Mouse (Mus musculus) hindbrain, embryonic 10.5 days (tissue): ENCODE data around the gene Gm156. TPM values are rescaled to one million over a fixed set of nuclear protein-coding genes. Genes with fewer than 3 reads are reported as not detected.
"Not testable (repeated sequence)": the region's sequence is repeated elsewhere in the genome, so short reads cannot be mapped to it uniquely, and the experiment has no call there.

Source experiments
- DNase-seq: peaks from one replicate; pipeline ENCODE4 v3.0.0-alpha.2; 2017; ENCODE audit warnings: low spot score
- H3K27ac ChIP-seq: fragments of 300-500 bp; sonication (generic); 2 replicates; pipeline ENCODE4 v1.5.1; 2016; ENCODE audit warnings: mild to moderate bottlenecking, moderate library complexity
- H3K27me3 ChIP-seq: fragments of 300-500 bp; sonication (generic); 2 replicates; pipeline ENCODE4 v1.6.1; 2016; ENCODE audit warnings: mild to moderate bottlenecking; ENCODE audit not compliant: poor library complexity, insufficient read depth, severe bottlenecking
- H3K36me3 ChIP-seq: fragments of 300-500 bp; sonication (generic); 2 replicates; pipeline ENCODE4 v1.6.1; 2016; ENCODE audit warnings: mild to moderate bottlenecking, moderate library complexity
- H3K4me1 ChIP-seq: fragments of 300-500 bp; sonication (generic); replicated peaks from 2 replicates; pipeline ENCODE4 v1.6.1; 2016; ENCODE audit warnings: mild to moderate bottlenecking
- H3K4me3 ChIP-seq: fragments of 300-500 bp; sonication (generic); 2 replicates; pipeline ENCODE4 v1.5.1; 2016; ENCODE audit warnings: mild to moderate bottlenecking, moderate library complexity
- H3K9me3 ChIP-seq: fragments of 300-500 bp; sonication (generic); 2 replicates; pipeline ENCODE4 v1.6.1; 2016; ENCODE audit warnings: mild to moderate bottlenecking, moderate library complexity
- WGBS: fragments of 180-500 bp; shearing (Covaris S2); methylation state at CpG from one replicate; pipeline ENCODE4 v1.1.7; 2016; 5-methylcytosine and 5-hydroxymethylcytosine counted together
- polyA plus RNA-seq: library from polyadenylated mRNA; unstranded; fragments of >200 nt; fragmentation: Nextera tagmentation; extraction: Ambion mirVana; gene quantifications from 2 replicates; pipeline ENCODE4 v1.2.1, GENCODE M21; 2016

Gene Gm156
- polyA plus RNA-seq, result not detected in 2 replicates

DNA sequence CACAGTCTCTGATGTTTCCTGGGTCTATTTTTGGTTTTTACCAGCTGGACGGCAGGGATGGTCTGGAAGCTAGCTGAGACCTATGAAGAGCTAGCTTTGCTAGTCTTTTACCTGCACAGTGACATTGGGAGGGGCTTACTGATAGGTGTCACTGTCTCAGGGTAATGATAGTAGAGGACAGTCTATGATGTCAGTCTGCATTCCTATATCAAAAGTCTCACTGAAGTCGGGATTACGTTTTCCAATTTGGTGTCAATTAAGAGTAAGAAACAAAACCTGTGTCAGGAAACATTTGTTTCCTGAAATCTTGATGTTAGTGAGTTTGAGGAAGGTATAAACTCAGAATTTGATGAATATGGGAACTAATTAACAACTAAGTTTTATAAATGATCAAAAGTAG, at the start of gene Gm156:
Gene Gm156 (minus strand): TSS at position 101 of the 400 bp plus-strand sequence.
- not testable (repeated sequence) for DNase-seq, H3K9me3 ChIP-seq, H3K36me3 ChIP-seq, H3K4me3 ChIP-seq, H3K27ac ChIP-seq, H3K27me3 ChIP-seq, H3K4me1 ChIP-seq
- 94% methylated on average over 3 of the region's 3 CpGs for WGBS

DNA sequence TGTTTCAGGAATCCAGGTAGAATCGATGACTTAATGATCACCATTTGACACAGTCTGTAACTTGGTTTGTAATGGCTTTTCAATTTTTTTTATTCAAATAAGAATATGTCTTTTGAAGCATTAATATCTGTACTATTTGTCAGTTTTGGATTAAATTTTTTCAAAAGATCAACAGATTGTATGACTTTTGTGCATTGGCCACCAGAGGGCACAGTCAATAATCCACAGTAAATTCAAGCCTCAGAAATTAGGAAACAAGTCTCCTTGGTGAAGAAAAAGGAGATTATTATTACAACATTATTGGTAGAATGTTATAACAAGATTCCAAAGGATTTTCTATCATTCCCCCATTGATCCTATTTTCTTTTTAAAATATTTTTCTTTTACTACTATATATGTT, 41.5 kb upstream of the Gm156 start:
- H3K9me3 ChIP-seq, result peaks cover 29% of the 10 kb centered on the region
- 81% methylated on average over 1 of the region's 1 CpGs for WGBS
- DNase-seq, result no peak
- no peaks in the 10 kb centered on the region for H3K27me3 ChIP-seq
- H3K4me3 ChIP-seq, result no peak overlapping the region
- no peaks in the 10 kb centered on the region for H3K4me1 ChIP-seq
- no peak overlapping the region for H3K27ac ChIP-seq
- no peaks in the 10 kb centered on the region for H3K36me3 ChIP-seq

DNA sequence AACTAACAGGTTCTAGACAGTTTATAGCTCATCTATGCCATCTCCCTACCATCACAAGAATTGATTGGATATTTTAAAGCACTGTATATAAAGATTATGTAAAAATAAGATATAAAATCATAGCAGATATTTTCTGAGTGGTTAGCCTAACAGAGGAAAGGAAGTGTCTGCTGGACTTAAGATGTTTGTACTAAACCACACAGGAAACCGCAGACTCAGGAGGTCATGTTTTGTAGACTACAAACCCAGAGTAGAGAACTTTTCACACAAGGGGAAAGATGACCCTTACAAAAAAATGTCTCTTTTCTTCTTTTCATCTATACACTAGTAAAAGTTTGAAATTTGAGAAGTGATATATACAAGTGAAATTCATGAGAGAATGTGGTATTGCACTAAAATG, 39.9 kb upstream of the Gm156 start:
- WGBS, result 82% methylated on average over 1 of the region's 1 CpGs
- no peak overlapping the region for H3K4me3 ChIP-seq

DNA sequence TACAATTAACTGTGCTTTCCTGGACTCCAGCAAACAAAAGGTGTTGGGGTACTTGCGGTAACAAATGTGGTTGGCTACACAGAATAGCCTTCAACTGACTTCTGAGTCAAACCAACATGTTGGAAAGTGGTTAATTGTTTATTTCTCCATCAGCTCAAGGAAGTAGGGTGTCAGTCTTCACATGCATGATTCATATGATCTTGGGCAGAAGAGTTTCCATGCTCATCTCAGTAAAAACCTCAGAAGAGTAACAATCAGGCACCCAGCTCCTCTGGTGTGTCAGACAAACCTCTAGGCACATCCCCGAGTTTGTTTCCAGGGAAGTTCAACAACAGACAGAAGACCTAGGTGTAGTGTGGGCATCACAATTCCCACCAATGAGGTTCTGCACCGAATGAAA, 33.7 kb upstream of the Gm156 start:
- no peaks in the 10 kb centered on the region for H3K4me1 ChIP-seq
- H3K27me3 ChIP-seq, result no peaks in the 10 kb centered on the region
- H3K36me3 ChIP-seq, result no peaks in the 10 kb centered on the region
- H3K9me3 ChIP-seq, result peaks cover 29% of the 10 kb centered on the region
- H3K27ac ChIP-seq, result no peak overlapping the region
- WGBS, result 64% methylated on average over 3 of the region's 3 CpGs
- DNase-seq, result no peak
- H3K4me3 ChIP-seq, result no peak overlapping the region

More for the DNA sequence above, 39.9 kb upstream of the Gm156 start:
- no peaks in the 10 kb centered on the region for H3K36me3 ChIP-seq
- H3K4me1 ChIP-seq, result no peaks in the 10 kb centered on the region
- DNase-seq, result no peak
- H3K27me3 ChIP-seq, result no peaks in the 10 kb centered on the region
- no peak overlapping the region for H3K27ac ChIP-seq
- peaks cover 35% of the 10 kb centered on the region for H3K9me3 ChIP-seq

DNA sequence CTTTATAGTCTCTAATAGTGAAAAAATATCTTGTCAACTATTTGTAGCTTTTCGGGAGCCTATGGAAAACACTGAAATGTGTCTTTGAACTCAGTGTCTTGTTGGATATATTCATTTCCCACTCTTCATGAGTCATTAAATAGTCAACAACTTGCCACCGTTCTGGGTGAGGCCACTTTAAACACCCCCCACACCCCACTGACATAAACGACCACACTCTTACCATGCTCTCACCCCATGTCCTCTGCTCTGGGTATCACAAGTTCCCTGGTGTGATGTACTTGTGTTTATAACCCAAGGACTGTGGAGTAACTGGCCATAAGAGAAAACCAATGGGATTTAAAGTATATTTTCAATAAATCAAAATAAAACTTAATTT, 36.4 kb downstream of the Gm156 start:
- H3K36me3 ChIP-seq, result no peaks in the 10 kb centered on the region
- no peaks in the 10 kb centered on the region for H3K4me1 ChIP-seq
- no peak overlapping the region for H3K27ac ChIP-seq
- WGBS, result 85% methylated on average over 3 of the region's 3 CpGs
- peaks cover 12% of the 10 kb centered on the region; the same call in 1 of the 2 replicates for H3K9me3 ChIP-seq
- DNase-seq, result no peak
- no peak overlapping the region for H3K4me3 ChIP-seq
- no peaks in the 10 kb centered on the region for H3K27me3 ChIP-seq

DNA sequence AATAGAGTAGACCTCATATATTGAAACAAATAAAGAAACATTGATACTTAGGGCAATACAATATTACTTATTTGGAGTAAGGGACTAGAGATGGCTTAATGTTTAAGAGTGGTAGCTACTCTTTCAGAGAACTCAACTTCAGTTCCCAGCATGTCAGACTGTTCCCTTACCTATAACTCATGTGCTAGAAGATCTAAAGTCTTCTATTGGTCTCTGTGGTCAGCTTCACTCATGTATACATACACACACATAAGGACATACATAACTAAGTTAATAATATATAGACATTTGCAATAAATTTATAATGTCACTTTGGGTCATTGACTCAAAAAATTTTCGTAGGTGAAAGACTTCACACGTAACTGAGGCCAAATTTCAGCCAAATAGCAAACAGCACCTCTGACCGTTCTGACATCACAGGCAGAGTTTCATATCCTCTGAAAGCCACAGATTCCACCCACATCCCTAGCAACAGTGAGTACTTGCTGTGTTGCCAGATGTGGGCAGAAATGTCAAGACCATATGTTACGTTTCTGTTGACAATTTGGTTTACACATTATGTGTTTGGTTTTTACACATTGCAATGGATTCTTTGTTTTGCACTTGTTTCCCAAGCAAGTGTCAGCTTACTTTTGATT, 36.9 kb downstream of the Gm156 start:
- Histone ChIP-seq H3K27me3 (no peaks in the 10 kb centered on the region), H3K36me3 (no peaks in the 10 kb centered on the region), H3K4me3 (no peak overlapping the region), H3K4me1 (no peaks in the 10 kb centered on the region), H3K27ac (no peak overlapping the region), H3K9me3 (peaks cover 12% of the 10 kb centered on the region; the same call in 1 of the 2 replicates)
- no peak for DNase-seq
- WGBS, result 81% methylated on average over 4 of the region's 4 CpGs

DNA sequence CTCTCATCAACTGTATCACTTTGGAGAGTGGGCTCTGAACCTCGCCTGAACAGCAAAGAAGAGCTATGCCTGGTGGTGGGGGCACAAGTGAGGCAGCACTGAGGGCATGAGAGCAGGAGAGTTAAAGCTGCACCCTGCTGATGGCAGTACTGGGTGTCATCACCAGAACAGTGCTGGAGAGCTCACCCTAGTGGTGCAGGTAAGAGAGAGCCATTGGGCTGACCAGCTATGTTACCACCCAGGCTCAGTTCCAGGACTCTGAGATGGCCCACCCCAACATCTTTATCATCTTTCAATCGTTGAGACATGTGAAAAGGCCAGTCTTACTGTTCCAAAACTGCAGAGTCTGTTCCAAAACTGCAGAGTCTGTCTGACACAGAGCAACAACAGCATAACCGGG, 37.9 kb downstream of the Gm156 start:
- Histone ChIP-seq H3K9me3 (peaks cover 12% of the 10 kb centered on the region; the same call in 1 of the 2 replicates), H3K27me3 (no peaks in the 10 kb centered on the region), H3K27ac (no peak overlapping the region), H3K36me3 (no peaks in the 10 kb centered on the region), H3K4me1 (no peaks in the 10 kb centered on the region), H3K4me3 (no peak overlapping the region)
- DNase-seq, result no peak
- 67% methylated on average over 3 of the region's 3 CpGs for WGBS

DNA sequence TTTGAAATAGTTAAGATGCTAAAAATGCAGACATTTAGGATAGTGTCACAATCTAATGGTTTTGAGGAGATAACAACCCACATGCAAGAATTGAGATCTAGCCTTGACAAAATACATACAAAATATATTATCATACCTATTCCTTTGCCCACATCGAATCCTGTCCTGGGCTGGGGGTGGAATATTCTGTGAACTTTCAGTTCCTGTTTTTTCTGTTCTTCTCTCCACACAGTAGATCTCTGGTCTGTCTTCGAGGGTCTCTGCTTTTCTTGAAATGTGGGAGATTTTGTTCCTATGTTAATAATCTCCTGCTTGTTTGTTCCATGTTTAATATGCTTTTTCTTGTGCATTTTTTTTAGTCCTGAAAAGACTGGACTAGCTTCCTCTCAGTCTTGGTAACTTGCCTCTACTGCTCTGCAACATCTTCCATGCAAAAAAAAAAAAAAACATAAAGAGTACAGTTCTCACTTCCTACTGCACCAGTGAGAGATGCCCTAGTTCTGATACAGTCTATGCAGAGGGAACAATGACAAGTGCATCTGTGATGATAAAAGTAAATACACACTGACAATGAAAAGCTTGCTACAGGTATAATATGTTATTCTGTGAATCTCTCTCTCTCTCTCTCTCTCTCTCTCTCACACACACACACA, 43.9 kb downstream of the Gm156 start, which contains the start of gene Klri2:
Gene Klri2 (minus strand): TSS at position 416 of the 653 bp plus-strand sequence.
- H3K4me3 ChIP-seq, result no peak within 1 kb of the TSS
- WGBS, result 86% methylated on average over 2 of the region's 2 CpGs
- no peaks in the 10 kb centered on the region for H3K36me3 ChIP-seq
- no peaks in the 10 kb centered on the region for H3K4me1 ChIP-seq
- no peak within 1 kb of the TSS for H3K27ac ChIP-seq
- no peaks in the 10 kb centered on the region for H3K27me3 ChIP-seq
- no peaks in the 10 kb centered on the region for H3K9me3 ChIP-seq
- no peak for DNase-seq

DNA sequence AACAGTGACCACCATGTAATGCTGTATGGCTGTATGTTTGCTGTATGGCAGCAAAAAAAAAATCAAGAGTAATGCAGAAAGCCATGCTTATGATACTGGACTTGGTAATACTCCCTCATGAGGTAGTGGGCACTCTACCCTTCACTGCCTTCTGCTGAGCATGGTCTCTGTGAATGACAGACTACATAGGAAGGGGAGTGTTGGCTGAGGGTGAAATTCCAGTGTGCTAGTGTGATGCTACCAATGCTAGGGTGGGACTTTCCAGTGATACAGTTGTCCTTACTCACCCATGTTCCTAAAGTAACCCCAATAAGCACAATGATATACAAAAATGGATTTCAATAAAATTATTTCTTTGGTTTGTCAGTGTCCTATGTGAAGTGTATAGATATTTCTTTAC, 47.7 kb downstream of the Gm156 start:
- no peak for DNase-seq
- no peaks in the 10 kb centered on the region for H3K27me3 ChIP-seq
- no peaks in the 10 kb centered on the region for H3K9me3 ChIP-seq
- H3K4me1 ChIP-seq, result no peaks in the 10 kb centered on the region
- no peaks in the 10 kb centered on the region for H3K36me3 ChIP-seq
- no peak overlapping the region for H3K27ac ChIP-seq
- no peak overlapping the region for H3K4me3 ChIP-seq

DNA sequence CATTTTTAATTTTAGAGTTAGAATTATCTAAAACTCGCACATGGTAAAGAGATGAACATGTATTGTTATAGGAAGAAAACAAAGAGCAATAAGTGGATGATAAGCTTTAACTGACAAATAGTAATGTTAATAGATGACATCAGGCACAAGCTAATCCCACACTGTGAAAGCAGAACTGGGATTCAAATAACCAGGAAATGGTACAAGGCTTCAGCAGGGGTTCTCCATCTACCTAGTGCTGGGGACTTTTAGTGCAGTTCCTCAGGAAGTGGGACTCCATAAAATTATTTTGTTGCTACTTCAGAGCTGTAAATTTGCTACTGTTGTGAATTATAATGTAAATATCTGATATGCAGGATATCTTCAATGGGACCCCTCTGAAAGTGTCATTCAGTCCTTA, 56.8 kb downstream of the Gm156 start:
- Histone ChIP-seq H3K4me3 (no peak overlapping the region), H3K9me3 (no peaks in the 10 kb centered on the region), H3K27ac (no peak overlapping the region), H3K36me3 (no peaks in the 10 kb centered on the region), H3K4me1 (no peaks in the 10 kb centered on the region), H3K27me3 (no peaks in the 10 kb centered on the region)
- DNase-seq, result no peak
- WGBS, result 87% methylated on average over 1 of the region's 1 CpGs

DNA sequence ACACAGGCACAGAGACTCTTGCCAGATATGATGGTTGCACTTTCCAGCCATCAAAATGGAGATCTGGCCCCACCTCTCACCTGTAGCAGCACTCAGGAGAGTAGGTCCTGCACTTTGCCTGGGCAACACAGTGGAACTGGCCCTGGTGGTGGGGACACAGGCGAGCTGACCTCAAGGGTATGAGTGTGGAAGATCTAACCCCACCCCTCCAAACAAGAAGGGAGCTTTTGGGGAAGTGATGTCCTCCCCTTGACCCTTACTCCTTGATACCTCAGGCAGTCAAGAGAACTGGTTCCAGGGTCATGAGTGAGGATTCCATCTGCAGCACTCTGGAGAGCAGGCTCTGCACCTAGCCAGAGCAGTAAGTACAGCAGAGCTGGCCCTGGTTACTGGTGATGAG, 62.7 kb downstream of the Gm156 start:
- H3K36me3 ChIP-seq, result no peaks in the 10 kb centered on the region
- no peak overlapping the region for H3K4me3 ChIP-seq
- H3K27me3 ChIP-seq, result no peaks in the 10 kb centered on the region
- 55% methylated on average over 1 of the region's 1 CpGs for WGBS
- no peaks in the 10 kb centered on the region for H3K4me1 ChIP-seq
- DNase-seq, result no peak
- H3K9me3 ChIP-seq, result 0 out of 2 replicates have a peak, but pooled peaks cover 5% of the 10 kb centered on the region
- H3K27ac ChIP-seq, result no peak overlapping the region

DNA sequence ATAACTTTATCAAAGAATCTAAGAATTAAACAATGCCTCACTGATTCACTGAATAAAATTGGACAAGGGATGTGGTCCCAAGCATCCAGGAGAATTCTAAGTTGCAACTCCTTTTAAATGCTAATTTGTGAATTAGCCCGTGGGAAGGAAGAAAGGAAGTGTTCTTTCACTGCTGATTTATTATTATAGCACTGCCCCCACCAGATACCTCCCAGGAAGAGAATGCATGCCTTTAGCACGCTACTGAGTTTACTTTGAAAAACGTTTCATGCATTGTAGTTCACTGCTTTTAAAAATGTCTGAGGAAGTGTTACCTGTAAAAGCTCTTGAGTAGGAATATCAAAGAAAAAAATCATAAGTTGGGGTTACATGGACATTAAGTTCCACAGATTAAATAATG, 63.6 kb downstream of the Gm156 start:
- H3K4me1 ChIP-seq, result no peaks in the 10 kb centered on the region
- DNase-seq, result no peak
- no peak overlapping the region for H3K4me3 ChIP-seq

DNA sequence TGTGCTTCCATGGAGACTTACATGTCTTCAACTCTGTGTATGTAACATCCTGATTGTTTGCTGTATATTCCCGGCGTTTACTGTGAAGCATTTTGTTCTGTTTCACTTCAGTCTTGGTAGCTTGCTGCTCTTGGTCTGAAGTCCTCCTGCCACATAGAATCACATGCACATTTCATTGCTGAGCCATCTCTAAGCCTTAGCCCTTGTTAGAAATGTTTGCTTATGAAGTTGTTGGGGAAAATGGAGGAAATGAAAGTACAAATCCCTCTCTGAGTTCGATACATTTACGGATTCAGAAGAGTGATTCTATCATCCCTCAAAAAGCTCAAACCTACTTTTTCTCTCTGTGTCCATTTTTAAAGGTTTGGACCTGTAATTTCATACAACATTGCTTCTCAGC, 67.0 kb downstream of the Gm156 start, which contains the start of gene Klri1:
Gene Klri1 (minus strand): TSS at position 101 of the 400 bp plus-strand sequence.
- H3K4me3 ChIP-seq, result no peak within 1 kb of the TSS
- H3K27ac ChIP-seq, result no peak within 1 kb of the TSS
- no peak for DNase-seq
- H3K27me3 ChIP-seq, result no peaks in the 10 kb centered on the region
- 93% methylated on average over 4 of the region's 4 CpGs for WGBS
- H3K36me3 ChIP-seq, result no peaks in the 10 kb centered on the region
- 0 out of 2 replicates have a peak, but pooled peaks cover 5% of the 10 kb centered on the region for H3K9me3 ChIP-seq
- H3K4me1 ChIP-seq, result no peaks in the 10 kb centered on the region

More for the DNA sequence above, 63.6 kb downstream of the Gm156 start:
- no peaks in the 10 kb centered on the region for H3K36me3 ChIP-seq
- 0 out of 2 replicates have a peak, but pooled peaks cover 5% of the 10 kb centered on the region for H3K9me3 ChIP-seq
- H3K27me3 ChIP-seq, result no peaks in the 10 kb centered on the region
- 30% methylated on average over 3 of the region's 3 CpGs for whole genome bisulfite sequencing
- no peak overlapping the region for H3K27ac ChIP-seq
